10 mouse cellular contexts compared by ENCODE assay signal in the genomic region with DNA sequence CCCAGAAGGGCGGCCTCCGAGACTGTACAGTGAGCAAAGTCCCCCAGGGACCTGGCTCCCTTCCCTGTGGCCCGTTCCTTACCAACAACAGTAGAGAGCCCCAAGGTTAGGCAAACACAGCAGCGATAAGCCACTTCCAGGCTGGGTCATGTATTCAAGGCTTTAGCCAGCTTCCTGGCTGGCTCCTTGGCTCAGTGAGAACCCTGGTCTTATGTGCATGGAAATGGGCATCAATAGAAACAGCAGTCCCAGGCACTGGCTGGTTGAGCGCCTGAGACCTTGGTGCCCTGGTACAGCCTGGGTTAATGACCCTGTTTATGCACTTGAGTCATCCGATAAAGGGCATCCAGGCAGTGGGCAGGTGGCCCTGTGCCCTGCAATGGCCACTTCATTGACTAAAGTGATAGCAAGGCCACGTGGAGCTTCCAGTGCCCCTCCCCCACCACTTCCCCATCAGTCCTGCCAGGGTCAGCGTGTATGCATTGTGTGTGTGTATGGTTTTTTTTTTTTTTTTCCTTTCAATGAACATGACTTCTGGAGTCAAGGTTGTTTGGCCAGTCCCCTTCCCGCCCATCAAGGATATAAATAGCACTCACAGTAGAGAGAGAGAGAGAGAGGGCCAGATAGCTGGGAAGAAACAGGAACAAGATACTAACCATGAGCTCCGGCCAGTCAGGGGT. TPM values are rescaled to one million over a fixed set of nuclear protein-coding genes. Genes with fewer than 3 reads are reported as not detected.
DNase-seq lines count a peak whose midpoint lies in the region; ATAC-seq and TF ChIP-seq lines count a peak whose summit lies in the region.
"Had no signal": no experiment of that assay in that cellular context is flagged by ENCODE, and none has a peak within 500 bp of the region (broad histone marks: within the 10 kb centered on the region; RNA-seq: fewer than 3 reads in every experiment).

TSS of gene Nr0b2 (plus strand) at position 609 of the 680 bp plus-strand sequence.

- no peaks in the 10 kb centered on the region for H3K27me3 ChIP-seq in cerebellum, adult 2 months (ENCODE audit: control insufficient read depth, insufficient read depth, low read length)
- H3K27me3 ChIP-seq in MEL (ENCODE audit: control insufficient read depth in 1 of 2, insufficient read depth in 2 of 2, low read length in 2 of 2), result peaks cover 5% of the 10 kb centered on the region in 2 experiments
- peaks cover 6% of the 10 kb centered on the region; the same call in 1 of the 2 replicates for H3K27me3 ChIP-seq in heart, embryonic 12.5 days (replicated peaks)
- 0 out of 2 replicates have a peak, but pooled peaks cover 4% of the 10 kb centered on the region for H3K27me3 ChIP-seq in liver, embryonic 13.5 days

- no peak for DNase-seq in cerebellum, adult 2 months
- DNase-seq in cerebellum, adult 9-11 months, result no peak
- peak; percentile 47 for DNase-seq in MEL (ENCODE audit: low read depth, low spot score)
- DNase-seq in liver, embryonic 13.5 days, result no peak
- DNase-seq in left cerebral cortex, adult 18-20 months (ENCODE audit: low spot score in 2 of 2), result no peak
- DNase-seq in frontal cortex, adult 2 months (ENCODE audit: extremely low spot score in 1 of 2, low spot score in 1 of 2), result no peak
- DNase-seq in c-Kit-positive CD71-positive TER-119-positive erythroid progenitor cells, embryonic 14.5 days (ENCODE audit: low spot score), result no peak
- DNase-seq: forebrain, postnatal 0 days had no signal

- peak within 1 kb of the TSS; percentile 76 for H3K4me2 ChIP-seq in heart, embryonic 12.5 days
- peak within 1 kb of the TSS; percentile 30 for H3K4me2 ChIP-seq in liver, embryonic 13.5 days
- H3K4me2 ChIP-seq: limb, embryonic 12.5 days had no signal

- H3K27ac ChIP-seq in cerebellum, adult 2 months (ENCODE audit: insufficient read depth, low read length), result peak within 1 kb of the TSS; percentile 34; the same call in 1 of the 2 replicates
- no peak within 1 kb of the TSS for H3K27ac ChIP-seq in MEL (ENCODE audit: control insufficient read depth, low read depth, low read length)
- H3K27ac ChIP-seq in heart, embryonic 12.5 days (ENCODE audit: poor library complexity, severe bottlenecking), result peak within 1 kb of the TSS; percentile 83
- H3K27ac ChIP-seq in liver, embryonic 13.5 days, result peak within 1 kb of the TSS; percentile 18; the same call in 1 of the 2 replicates
- H3K27ac ChIP-seq: limb, embryonic 12.5 days had no signal

- TF ChIP-seq CTCF in cerebellum, adult 2 months (IDR thresholded peaks at IDR 0.05; ENCODE audit: borderline replicate concordance, insufficient read depth, low read depth, low read length), result no peak
- TF ChIP-seq CTCF in MEL (IDR thresholded peaks at IDR 0.05 in 2 of 3, conservative IDR thresholded peaks at IDR 0.05 in 1 of 3; ENCODE audit: control insufficient read depth in 1 of 3, insufficient read depth in 1 of 3, low read depth in 2 of 3, low read length in 3 of 3, poor library complexity in 1 of 3, severe bottlenecking in 1 of 3), result no peak

- no peak for TF ChIP-seq POLR2A in cerebellum, adult 2 months (IDR thresholded peaks at IDR 0.05; ENCODE audit: borderline replicate concordance, insufficient read depth, low read length)
- no peak for TF ChIP-seq POLR2A in MEL (IDR thresholded peaks at IDR 0.05; ENCODE audit: control insufficient read depth in 1 of 2, insufficient read depth in 1 of 2, low read depth in 1 of 2, low read length in 2 of 2, poor library complexity in 1 of 2)

- peak within 1 kb of the TSS; percentile 15 for H3K4me3 ChIP-seq in cerebellum, adult 2 months (replicated peaks; ENCODE audit: insufficient read depth, low read depth, low read length)
- H3K4me3 ChIP-seq in MEL (ENCODE audit: control insufficient read depth in 1 of 2, insufficient read depth in 1 of 2, low read depth in 2 of 2, low read length in 2 of 2), result no peak within 1 kb of the TSS
- H3K4me3 ChIP-seq in heart, embryonic 12.5 days, result peak within 1 kb of the TSS; percentile 43
- no peak within 1 kb of the TSS for H3K4me3 ChIP-seq in liver, embryonic 13.5 days (replicated peaks)
- H3K4me3 ChIP-seq: limb, embryonic 12.5 days had no signal

- no peak within 1 kb of the TSS for H3K9ac ChIP-seq in MEL (ENCODE audit: control insufficient read depth, low read depth, low read length, poor library complexity, severe bottlenecking)
- peak within 1 kb of the TSS; percentile 52 for H3K9ac ChIP-seq in heart, embryonic 12.5 days
- H3K9ac ChIP-seq in liver, embryonic 13.5 days, result no peak within 1 kb of the TSS
- H3K9ac ChIP-seq: forebrain, postnatal 0 days; limb, embryonic 12.5 days had no signal

- no peak for TF ChIP-seq RAD21 in MEL (IDR thresholded peaks at IDR 0.05; ENCODE audit: low read depth, low read length)

- TF ChIP-seq EP300 in MEL (IDR thresholded peaks at IDR 0.05; ENCODE audit: low read depth in 1 of 2, low read length in 2 of 2), result no peak

- no peaks in the 10 kb centered on the region for H3K9me3 ChIP-seq in MEL (replicated peaks; ENCODE audit: insufficient read depth, low read length)
- H3K9me3 ChIP-seq in heart, embryonic 12.5 days (replicated peaks), result peaks cover 4% of the 10 kb centered on the region; the same call in 1 of the 2 replicates
- no peaks in the 10 kb centered on the region for H3K9me3 ChIP-seq in liver, embryonic 13.5 days (replicated peaks)

- WGBS in cerebellum, adult 2 months, result 52% methylated on average over 10 of the region's 10 CpGs
- WGBS in heart, embryonic 12.5 days, result 46% methylated on average over 10 of the region's 10 CpGs
- WGBS in liver, embryonic 13.5 days (ENCODE audit: insufficient replicate concordance), result 42% methylated on average over 10 of the region's 10 CpGs

- H3K36me3 ChIP-seq in MEL (ENCODE audit: control insufficient read depth in 1 of 2, insufficient read depth in 2 of 2, low read length in 2 of 2), result peaks cover 0 to 4% of the 10 kb centered on the region in 2 experiments; a peak in 2 of 4 replicates
- peaks cover 9% of the 10 kb centered on the region for H3K36me3 ChIP-seq in heart, embryonic 12.5 days
- no peaks in the 10 kb centered on the region for H3K36me3 ChIP-seq in liver, embryonic 13.5 days
- H3K36me3 ChIP-seq: limb, embryonic 12.5 days had no signal

- H3K79me2 ChIP-seq in MEL (ENCODE audit: control insufficient read depth, insufficient read depth, low read length, poor library complexity), result no peaks in the 10 kb centered on the region

- peaks cover 3% of the 10 kb centered on the region for H3K4me1 ChIP-seq in cerebellum, adult 2 months (ENCODE audit: control insufficient read depth, insufficient read depth, low read length)
- H3K4me1 ChIP-seq in MEL (ENCODE audit: control insufficient read depth in 1 of 2, insufficient read depth in 2 of 2, low read length in 2 of 2), result peaks cover 3 to 8% of the 10 kb centered on the region in 2 experiments
- H3K4me1 ChIP-seq in heart, embryonic 12.5 days (replicated peaks), result peaks cover 22% of the 10 kb centered on the region
- H3K4me1 ChIP-seq in liver, embryonic 13.5 days (replicated peaks), result peaks cover 28% of the 10 kb centered on the region
- H3K4me1 ChIP-seq: limb, embryonic 12.5 days had no signal

- peak; percentile 51; the same call in 1 of the 2 replicates for ATAC-seq in heart, embryonic 12.5 days (ENCODE audit: insufficient number of reproducible peaks, low FRiP score)
- no peak for ATAC-seq in liver, embryonic 13.5 days (ENCODE audit: low read depth)
- ATAC-seq: forebrain, postnatal 0 days had no signal

TF ChIP-seq in MEL, 35 proteins besides CTCF, POLR2A, EP300 and RAD21 (continues in another document):
- TF ChIP-seq GATA1 (IDR thresholded peaks at IDR 0.05; ENCODE audit: low read depth, low read length) (no peak), ELF1 (IDR thresholded peaks at IDR 0.05; ENCODE audit: low read depth, low read length) (no peak), CHD1 (IDR thresholded peaks at IDR 0.05; ENCODE audit: low read depth, low read length) (no peak), JUND (IDR thresholded peaks at IDR 0.05; ENCODE audit: low read depth, low read length) (no peak), POLR2AphosphoS5 (IDR thresholded peaks at IDR 0.05; ENCODE audit: borderline replicate concordance, low read depth, low read length) (no peak), UBTF (IDR thresholded peaks at IDR 0.05; ENCODE audit: borderline replicate concordance, insufficient read depth, low read depth, low read length) (no peak), MYB (IDR thresholded peaks at IDR 0.05; ENCODE audit: low read depth, low read length) (no peak), MAFK (IDR thresholded peaks at IDR 0.05; ENCODE audit: borderline replicate concordance, low read depth, low read length) (no peak), USF1 (IDR thresholded peaks at IDR 0.05; ENCODE audit: low read depth, low read length) (0 out of 2 replicates have a peak, but pooled peaks have one; percentile 39), ZMIZ1 (IDR thresholded peaks at IDR 0.05; ENCODE audit: low read depth, low read length) (no peak), CHD2 (IDR thresholded peaks at IDR 0.05; ENCODE audit: low read length) (no peak), USF2 (IDR thresholded peaks at IDR 0.05; ENCODE audit: borderline replicate concordance in 1 of 2, insufficient read depth in 1 of 2, low read depth in 1 of 2, low read length in 2 of 2) (no peak), MEF2A (IDR thresholded peaks at IDR 0.05; ENCODE audit: extremely low read depth, insufficient replicate concordance, low read depth, low read length, poor library complexity, severe bottlenecking) (no peak), HCFC1 (IDR thresholded peaks at IDR 0.05; ENCODE audit: low read depth, low read length) (no peak), ZKSCAN1 (IDR thresholded peaks at IDR 0.05; ENCODE audit: low read depth, low read length) (no peak), SMC3 (IDR thresholded peaks at IDR 0.05; ENCODE audit: low read depth, low read length) (no peak), ZNF384 (IDR thresholded peaks at IDR 0.05; ENCODE audit: low read depth, low read length) (peak; percentile 60), SIN3A (IDR thresholded peaks at IDR 0.05; ENCODE audit: low read length) (no peak), MAZ (IDR thresholded peaks at IDR 0.05; ENCODE audit: low read depth, low read length) (no peak), NELFE (IDR thresholded peaks at IDR 0.05; ENCODE audit: low read depth, low read length) (no peak), MYC (IDR thresholded peaks at IDR 0.05; ENCODE audit: low read depth, low read length) (peak; percentile 92), ZC3H11A (IDR thresholded peaks at IDR 0.05; ENCODE audit: low read depth, low read length) (no peak)

RNA-seq across cellular contexts. Expression of gene Nr0b2, which starts in this region (rescaled TPM):
- 2.1 and 2.6 TPM in 2 replicates for polyA plus RNA-seq in cerebellum, adult 2 months (2012; rRNA removed)
- total RNA-seq in MEL (2012; rRNA removed), result not detected in 2 replicates
- under 1 TPM in 1 of 2 experiments, not detected in 1; 0.10 TPM for polyA plus RNA-seq in MEL (2012; ENCODE audit: insufficient read depth in 1 of 2, insufficient read length in 2 of 2, low read depth in 1 of 2, low replicate concordance in 2 of 2, missing spikeins in 1 of 2)
- 9.9 and 10.5 TPM in 2 replicates for polyA plus RNA-seq in heart, embryonic 12.5 days (2016; fragmentation: Nextera tagmentation; extraction: Ambion mirVana)
- 0.31 and 0.51 TPM in 2 replicates for polyA plus RNA-seq in liver, embryonic 13.5 days (2015; fragmentation: Nextera tagmentation; extraction: Ambion mirVana)
- not detected for total RNA-seq in left cerebral cortex, adult 18-20 months (2021)
- polyA plus RNA-seq in frontal cortex, adult 2 months (2012; rRNA removed), result not detected in 2 replicates
- total RNA-seq: forebrain, postnatal 0 days had no signal
- polyA plus RNA-seq: forebrain, postnatal 0 days; limb, embryonic 12.5 days had no signal

Comparison
In these comparisons a context has a peak if more than half of its experiments do, and no peak if none do; other contexts are left out.
1. Peak in DNase-seq in MEL; RNA of the gene not detected or under 1 TPM.
2. H3K4me3 ChIP-seq: peak in cerebellum, adult 2 months (single experiment) and heart, embryonic 12.5 days (single experiment); none in MEL (0 of 2) and liver, embryonic 13.5 days (single experiment).